Comparison of ENCODE assay signal across 26 mouse cellular contexts in the genomic region with DNA sequence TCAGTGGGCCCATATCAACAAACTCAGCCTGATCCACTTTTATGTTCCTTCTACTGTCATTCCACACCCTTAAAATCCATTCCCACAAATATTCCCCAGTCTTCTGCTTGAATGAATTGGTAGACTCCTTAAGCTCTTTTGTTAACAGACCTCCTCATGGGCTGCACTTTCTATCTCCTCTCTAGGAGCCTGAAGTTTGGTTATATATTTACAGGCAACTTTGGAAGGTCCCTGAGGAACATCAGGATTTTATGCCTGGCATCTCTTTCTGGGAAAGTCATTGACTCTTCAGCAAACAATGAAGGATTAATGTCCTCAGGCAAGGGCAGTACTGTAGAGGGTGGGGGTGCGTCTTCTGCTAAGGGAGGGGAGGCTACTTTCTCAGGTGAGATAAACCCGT.
"Had no signal": no experiment of that assay in that cellular context is flagged by ENCODE, and none has a peak within 500 bp of the region (broad histone marks: within the 10 kb centered on the region; RNA-seq: fewer than 3 reads in every experiment).

No protein-coding gene starts in this region.

- H3K27me3 ChIP-seq: embryonic facial prominence, embryonic 12.5 days; embryonic facial prominence, embryonic 13.5 days; embryonic facial prominence, embryonic 15.5 days; forebrain, embryonic 12.5 days; forebrain, embryonic 13.5 days; forebrain, embryonic 15.5 days had no signal

- H3K4me1 ChIP-seq: embryonic facial prominence, embryonic 10.5 days; embryonic facial prominence, embryonic 12.5 days; embryonic facial prominence, embryonic 13.5 days; embryonic facial prominence, embryonic 15.5 days; forebrain, embryonic 10.5 days; forebrain, embryonic 12.5 days; forebrain, embryonic 13.5 days; forebrain, embryonic 15.5 days had no signal

- H3K36me3 ChIP-seq: embryonic facial prominence, embryonic 10.5 days; embryonic facial prominence, embryonic 12.5 days; embryonic facial prominence, embryonic 13.5 days; embryonic facial prominence, embryonic 15.5 days; forebrain, embryonic 10.5 days; forebrain, embryonic 12.5 days; forebrain, embryonic 15.5 days had no signal

- H3K4me3 ChIP-seq: embryonic facial prominence, embryonic 10.5 days; embryonic facial prominence, embryonic 12.5 days; embryonic facial prominence, embryonic 13.5 days; embryonic facial prominence, embryonic 15.5 days; erythroblast, embryonic 14.5 days; forebrain, embryonic 10.5 days; forebrain, embryonic 12.5 days; forebrain, embryonic 13.5 days; forebrain, embryonic 15.5 days; gastrocnemius, adult 2 months; heart, adult 2 months had no signal

- ATAC-seq: forebrain, embryonic 13.5 days; forebrain, embryonic 14.5 days; forebrain, embryonic 15.5 days; forebrain, embryonic 16.5 days; forebrain, postnatal 0 days had no signal

- H3K27ac ChIP-seq: embryonic facial prominence, embryonic 10.5 days; embryonic facial prominence, embryonic 12.5 days; embryonic facial prominence, embryonic 13.5 days; embryonic facial prominence, embryonic 15.5 days; forebrain, embryonic 10.5 days; forebrain, embryonic 12.5 days; forebrain, embryonic 13.5 days; forebrain, embryonic 15.5 days; gastrocnemius, adult 2 months; heart, adult 2 months had no signal

- DNase-seq: cerebellum, adult 9-10 months; cerebellum, adult 9-11 months; cerebellum, postnatal 10 days; cerebellum, postnatal 14 days; cerebellum, postnatal 25 days; cerebellum, postnatal 36 days; embryo, embryonic 11 days; forebrain, postnatal 0 days; gastrocnemius, adult 2 months; gastrocnemius, postnatal 10 days; gastrocnemius, postnatal 14 days; gastrocnemius, postnatal 25 days; gastrocnemius, postnatal 36 days; heart, adult 18-20 months; heart, adult 2 months had no signal
